Mouse (Mus musculus) MEL (cell line): ENCODE results near the gene Ephb6.

Experiments used
- CTCF ChIP-seq, 3 experiments: IDR thresholded peaks in 2 of 3; conservative IDR thresholded peaks in 1 of 3; 2 replicates each; pipeline ENCODE4 v1.5.1; 2011 to 2012; ENCODE audit warnings: low read length in 3 of 3, low read depth in 2 of 3, mild to moderate bottlenecking in 2 of 3, improper control_type of control experiment in 1 of 3, inconsistent platforms in 1 of 3, mixed read lengths in 1 of 3, moderate library complexity in 1 of 3; ENCODE audit not compliant: control insufficient read depth in 1 of 3, insufficient read depth in 1 of 3, poor library complexity in 1 of 3, severe bottlenecking in 1 of 3
- EP300 ChIP-seq, 2 experiments: IDR thresholded peaks; 2 replicates each; pipeline ENCODE4 v1.6.1; 2011; ENCODE audit warnings: improper control_type of control experiment in 2 of 2, low read length in 2 of 2, low read depth in 1 of 2, mild to moderate bottlenecking in 1 of 2
- GATA1 ChIP-seq: IDR thresholded peaks from 2 replicates; pipeline ENCODE4 v1.6.1; 2011; ENCODE audit warnings: low read depth, low read length, improper control_type of control experiment
- MEF2A ChIP-seq: IDR thresholded peaks from 2 replicates; pipeline ENCODE4 v1.6.1; 2014; ENCODE audit warnings: low read depth, mild to moderate bottlenecking, inconsistent platforms, low read length, improper control_type of control experiment; ENCODE audit not compliant: poor library complexity, insufficient replicate concordance, severe bottlenecking; ENCODE audit errors: extremely low read depth
- POLR2A ChIP-seq, 2 experiments: IDR thresholded peaks; 2 replicates each; pipeline ENCODE4 v1.6.1; 2011 to 2012; ENCODE audit warnings: low read length in 2 of 2, mild to moderate bottlenecking in 2 of 2, control low read depth in 1 of 2, improper control_type of control experiment in 1 of 2, low read depth in 1 of 2, moderate library complexity in 1 of 2; ENCODE audit not compliant: control insufficient read depth in 1 of 2, insufficient read depth in 1 of 2, poor library complexity in 1 of 2
- POLR2AphosphoS5 ChIP-seq: IDR thresholded peaks from 2 replicates; pipeline ENCODE4 v1.6.1; 2012; ENCODE audit warnings: low read depth, borderline replicate concordance, mild to moderate bottlenecking, inconsistent platforms, low read length, moderate library complexity, mixed read lengths
- UBTF ChIP-seq: IDR thresholded peaks from 2 replicates; pipeline ENCODE4 v1.6.1; 2012; ENCODE audit warnings: low read depth, mild to moderate bottlenecking, inconsistent platforms, low read length, improper control_type of control experiment, moderate library complexity, borderline replicate concordance; ENCODE audit not compliant: insufficient read depth
- USF1 ChIP-seq: IDR thresholded peaks from 2 replicates; pipeline ENCODE4 v1.6.1; 2014; ENCODE audit warnings: low read depth, mild to moderate bottlenecking, inconsistent platforms, low read length, improper control_type of control experiment, moderate library complexity
- ZC3H11A ChIP-seq: IDR thresholded peaks from 2 replicates; pipeline ENCODE4 v1.6.1; 2012; ENCODE audit warnings: low read depth, mild to moderate bottlenecking, inconsistent platforms, low read length, improper control_type of control experiment

DNA sequence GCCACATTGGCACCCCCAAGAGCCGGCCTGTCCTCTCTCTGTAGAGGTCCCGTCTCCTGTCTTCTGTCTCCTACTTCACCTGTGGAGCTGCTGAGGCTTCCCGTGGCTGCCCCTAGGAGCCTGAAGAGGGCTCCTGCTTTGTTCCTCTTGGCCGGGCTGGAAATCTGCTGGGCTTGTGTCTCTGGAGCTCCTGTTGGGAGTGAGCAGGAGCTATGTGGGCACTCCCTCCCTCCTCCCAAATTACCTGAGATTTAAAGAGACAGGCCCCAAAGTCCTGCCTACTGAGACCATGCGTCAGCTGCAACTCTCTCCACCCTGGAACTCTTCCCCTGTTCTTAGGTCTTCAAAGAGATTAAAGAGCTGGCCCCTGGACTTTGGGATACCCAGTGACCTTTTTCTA, 30.9 kb downstream of the Ephb6 start, which contains the start of gene Trpv6:
- TF ChIP-seq GATA1 (no peak), CTCF (IDR thresholded peaks at IDR 0.05 in 2 of 3, conservative IDR thresholded peaks at IDR 0.05 in 1 of 3; ENCODE audit: control insufficient read depth in 1 of 3, insufficient read depth in 1 of 3, low read depth in 2 of 3, low read length in 3 of 3, poor library complexity in 1 of 3, severe bottlenecking in 1 of 3) (no peak), ZC3H11A (no peak), MEF2A (no peak), POLR2AphosphoS5 (no peak), POLR2A (IDR thresholded peaks at IDR 0.05; ENCODE audit: control insufficient read depth in 1 of 2, insufficient read depth in 1 of 2, low read depth in 1 of 2, low read length in 2 of 2, poor library complexity in 1 of 2) (no peak), EP300 (IDR thresholded peaks at IDR 0.05; ENCODE audit: low read depth in 1 of 2, low read length in 2 of 2) (no peak), USF1 (no peak), UBTF (no peak)
